Mouse (Mus musculus): ENCODE measurements around the gene Eif2ak4.

Gene Eif2ak4

GRCm38 (mm10) chr2:118510447-118511310 is 122.3 kb downstream of the Eif2ak4 start:
- DNase-seq, result peak; percentile 33

- no peak for DNase-seq
Observed at GRCm38 (mm10) chr2:118511779-118512417, 123.5 kb downstream of the Eif2ak4 start.

- DNase-seq, result no peak
Observed at GRCm38 (mm10) chr2:118512418-118513377, 124.3 kb downstream of the Eif2ak4 start.

DNA sequence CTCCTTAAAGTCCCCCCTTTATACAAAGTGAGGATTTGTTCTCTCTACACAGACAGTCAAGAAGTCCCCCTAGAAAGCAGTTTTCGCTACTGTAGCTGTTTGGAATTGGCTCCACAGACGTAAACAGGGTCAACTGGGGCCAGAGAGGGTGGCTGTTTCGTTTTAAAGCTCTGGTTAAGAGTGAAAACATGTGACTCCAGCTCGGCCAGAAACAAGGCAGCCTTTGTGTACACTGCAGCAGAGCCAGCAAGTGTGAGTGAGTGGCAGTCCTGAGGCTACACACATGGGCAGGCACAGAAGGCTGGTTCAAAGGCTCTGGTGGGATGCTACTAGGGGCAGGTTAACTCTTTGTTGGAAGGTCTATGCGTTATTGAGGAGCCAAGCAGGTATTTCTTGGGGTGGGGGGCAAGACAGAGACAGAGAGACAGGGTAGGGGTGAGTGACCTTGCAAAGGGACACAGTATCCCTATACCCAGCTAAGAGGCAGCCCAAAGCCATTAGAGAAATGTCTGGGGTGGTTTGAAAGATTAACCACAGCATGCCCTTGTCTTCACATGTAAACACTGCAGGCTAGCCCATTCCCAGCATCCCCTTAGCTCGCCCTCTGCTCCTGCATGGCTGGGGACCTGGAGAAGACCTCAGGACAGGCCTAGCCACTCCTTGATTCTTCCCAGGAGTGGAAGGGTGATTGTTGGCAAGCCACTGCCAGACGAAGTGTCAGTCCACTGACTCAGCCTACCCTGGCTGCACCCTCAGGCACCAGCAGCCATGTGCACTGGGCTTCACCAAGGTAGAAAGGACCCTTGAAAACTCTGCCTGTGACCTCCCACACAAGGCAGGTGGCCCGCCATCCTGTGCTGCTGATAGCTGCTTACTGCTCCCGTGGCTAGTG is 131.9 kb downstream of the Eif2ak4 start:
- peak; percentile 31 for DNase-seq

GRCm38 (mm10) chr2:118522265-118522664 is 133.8 kb downstream of the Eif2ak4 start:
- no peak for DNase-seq

DNA sequence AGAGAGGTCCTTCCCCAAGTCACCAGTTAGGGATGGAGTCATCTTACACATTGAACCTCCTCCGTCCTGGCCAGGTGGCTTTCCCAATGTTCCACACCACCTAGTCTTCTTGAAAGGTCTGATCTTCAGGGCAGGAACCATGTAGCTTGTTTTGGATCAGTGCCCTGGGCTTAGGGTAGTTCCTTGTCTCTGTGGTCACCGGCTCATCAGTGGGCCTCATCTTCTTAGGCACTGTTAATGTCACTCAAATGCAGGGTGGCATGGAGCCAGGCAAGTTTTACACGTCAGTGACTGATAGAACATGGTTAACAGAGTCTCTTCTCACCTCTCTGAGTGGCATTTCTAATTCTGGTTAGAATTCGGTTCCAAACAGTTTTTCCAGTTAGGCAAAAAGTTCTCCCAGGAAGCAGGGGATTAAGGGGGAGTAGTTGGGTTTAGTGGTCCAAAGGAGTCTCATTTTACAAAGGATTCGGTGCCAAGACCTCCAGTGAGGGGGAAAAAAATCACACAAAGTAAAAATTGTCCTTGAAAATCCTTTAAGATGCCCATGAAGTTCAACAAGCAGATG is 134.8 kb downstream of the Eif2ak4 start:
- DNase-seq, result no peak

DNA sequence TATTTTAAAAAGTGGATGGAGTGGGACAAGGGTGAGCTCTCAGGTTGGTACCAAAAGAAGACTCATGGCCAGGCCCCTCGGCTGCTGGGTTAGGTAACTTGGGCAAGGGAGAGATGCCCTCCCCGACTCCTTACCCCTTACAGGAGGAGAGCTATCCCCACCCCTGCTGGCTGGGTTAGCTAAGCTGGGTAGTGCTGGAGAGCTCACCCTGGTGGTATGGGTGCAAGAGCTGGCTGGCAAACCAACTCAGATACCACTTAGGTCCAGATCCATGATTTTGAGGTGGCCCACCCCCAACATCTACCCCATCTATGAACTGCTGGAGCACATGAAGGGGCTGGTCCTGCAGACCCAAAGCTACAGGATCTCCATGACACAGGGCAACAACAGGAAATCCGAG is 136.4 kb downstream of the Eif2ak4 start:
- no peak for DNase-seq
